Mouse (Mus musculus): Measurements from ENCODE around the gene Gabrb2. TPM values are rescaled to one million over a fixed set of nuclear protein-coding genes. Genes with fewer than 3 reads are reported as not detected.
A peak's percentile ranks its signal among the peaks of the same experiment; 100 is the strongest.

The Gabrb2 gene
- polyA plus RNA-seq, 1 experiment from 2014 or later: 7.8 TPM

- H3K27me3 ChIP-seq: no peaks in the 10 kb centered on the region
- H3K9me3 ChIP-seq (replicated peaks): no peaks in the 10 kb centered on the region
- no peaks in the 10 kb centered on the region for H3K4me1 ChIP-seq
- H3K36me3 ChIP-seq (ENCODE audit: poor library complexity, severe bottlenecking): no peaks in the 10 kb centered on the region
- H3K27ac ChIP-seq: no peak overlapping the region
- peak; percentile 63; the same call in 1 of the 2 replicates for ATAC-seq
- H3K4me2 ChIP-seq: no peak overlapping the region
- no peak overlapping the region for H3K9ac ChIP-seq
- WGBS: 69% methylated on average over 2 of the region's 2 CpGs
- H3K4me3 ChIP-seq: no peak overlapping the region
These were observed 123.3 kb downstream of the Gabrb2 start for GRCm38 (mm10) chr11:42542861-42543260.

DNA sequence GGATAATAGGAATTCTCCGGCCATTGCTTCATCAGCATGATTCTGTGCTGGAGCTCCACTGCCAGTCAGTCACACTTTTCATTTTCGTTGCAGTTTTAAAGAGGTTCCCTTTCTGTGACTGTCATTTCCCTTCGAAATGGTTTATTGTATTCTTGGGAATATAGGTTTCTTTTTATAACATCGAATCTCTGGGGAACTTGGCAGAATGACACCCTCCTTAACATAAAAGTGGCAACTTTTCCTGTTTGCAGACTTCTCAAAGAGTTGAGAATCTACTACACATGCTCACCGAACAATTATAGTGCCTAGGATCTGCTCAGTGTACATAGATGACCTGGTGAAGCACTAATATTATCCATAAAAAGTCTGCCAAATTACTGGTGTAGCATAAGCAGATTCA lies 146.5 kb downstream of the Gabrb2 start:
- no peaks in the 10 kb centered on the region for H3K4me1 ChIP-seq
- no peak overlapping the region for H3K4me3 ChIP-seq
- H3K27ac ChIP-seq: no peak overlapping the region
- no peaks in the 10 kb centered on the region for H3K27me3 ChIP-seq
- no peak overlapping the region for H3K4me2 ChIP-seq
- no peak overlapping the region for H3K9ac ChIP-seq
- no peaks in the 10 kb centered on the region for H3K36me3 ChIP-seq (ENCODE audit: poor library complexity, severe bottlenecking)
- no peak for ATAC-seq
- no peaks in the 10 kb centered on the region for H3K9me3 ChIP-seq (replicated peaks)
- WGBS: 78% methylated on average over 5 of the region's 5 CpGs

DNA sequence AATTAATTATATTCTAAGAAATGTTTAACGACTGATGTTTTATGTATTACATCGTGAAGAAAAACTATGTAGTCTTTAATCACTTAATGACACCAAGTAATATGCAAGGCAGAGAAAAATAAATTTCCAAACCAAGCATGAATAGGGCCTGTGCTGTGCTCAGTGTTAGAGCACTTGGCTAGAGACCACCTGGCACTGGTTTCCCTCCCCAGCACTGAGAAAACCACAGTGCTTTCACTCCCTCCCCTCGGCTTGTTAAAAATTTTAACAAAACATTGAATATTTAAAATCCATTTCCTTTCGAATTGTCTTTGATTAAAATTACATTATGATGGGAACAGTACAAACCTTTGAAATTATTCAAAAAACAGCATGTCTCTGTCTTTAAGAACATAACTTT lies 151.9 kb downstream of the Gabrb2 start:
- WGBS: 81% methylated on average over 4 of the region's 4 CpGs
- no peak overlapping the region for H3K4me2 ChIP-seq

DNA sequence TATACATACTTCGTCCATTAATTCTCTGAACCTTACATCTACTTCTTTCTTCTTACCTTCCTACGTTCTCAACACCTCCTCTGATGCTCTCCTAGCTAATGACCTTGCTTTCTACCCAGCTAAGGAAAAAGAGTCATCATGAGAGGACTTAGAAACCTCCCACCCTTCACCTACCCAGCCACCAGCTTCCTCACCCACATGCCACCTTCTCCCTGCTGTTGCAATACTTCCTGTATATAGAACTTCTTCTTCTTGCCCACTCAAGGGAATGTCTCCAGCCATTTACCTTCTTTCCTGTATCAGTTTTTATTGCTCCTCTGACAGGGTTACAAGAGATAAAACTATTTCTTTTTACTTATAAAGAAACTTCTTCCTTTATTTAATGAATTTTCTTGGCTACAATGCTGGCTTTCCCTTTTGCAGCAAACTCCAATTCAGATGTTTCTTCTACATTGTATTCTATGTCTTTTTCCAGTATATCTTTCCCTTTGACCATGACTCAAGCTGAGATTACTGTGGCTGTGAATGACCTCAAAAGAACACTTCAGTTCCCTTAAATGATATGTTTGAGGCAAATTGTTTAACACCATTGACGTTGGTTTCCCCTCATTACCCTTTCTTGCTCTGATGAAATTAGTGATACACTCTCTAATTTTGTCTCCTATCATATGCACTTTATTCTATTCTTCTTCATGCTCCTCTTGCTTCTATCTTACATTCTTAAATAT lies 155.8 kb downstream of the Gabrb2 start:
- 81% methylated on average over 3 of the region's 3 CpGs for WGBS
- no peaks in the 10 kb centered on the region for H3K36me3 ChIP-seq (ENCODE audit: poor library complexity, severe bottlenecking)
- no peak overlapping the region for H3K27ac ChIP-seq
- H3K9me3 ChIP-seq (replicated peaks): no peaks in the 10 kb centered on the region
- no peaks in the 10 kb centered on the region; the same call in 1 of the 2 replicates for H3K4me1 ChIP-seq
- H3K4me2 ChIP-seq: no peak overlapping the region
- H3K4me3 ChIP-seq: no peak overlapping the region
- H3K27me3 ChIP-seq: no peaks in the 10 kb centered on the region
- no peak for ATAC-seq
- H3K9ac ChIP-seq: no peak overlapping the region

More for the DNA sequence above, 151.9 kb downstream of the Gabrb2 start:
- H3K4me3 ChIP-seq: no peak overlapping the region
- H3K4me1 ChIP-seq: no peaks in the 10 kb centered on the region
- H3K27me3 ChIP-seq: no peaks in the 10 kb centered on the region
- no peak overlapping the region for H3K9ac ChIP-seq
- peak; percentile 53; the same call in 1 of the 2 replicates for ATAC-seq
- no peaks in the 10 kb centered on the region for H3K36me3 ChIP-seq (ENCODE audit: poor library complexity, severe bottlenecking)
- no peak overlapping the region for H3K27ac ChIP-seq
- no peaks in the 10 kb centered on the region for H3K9me3 ChIP-seq (replicated peaks)

DNA sequence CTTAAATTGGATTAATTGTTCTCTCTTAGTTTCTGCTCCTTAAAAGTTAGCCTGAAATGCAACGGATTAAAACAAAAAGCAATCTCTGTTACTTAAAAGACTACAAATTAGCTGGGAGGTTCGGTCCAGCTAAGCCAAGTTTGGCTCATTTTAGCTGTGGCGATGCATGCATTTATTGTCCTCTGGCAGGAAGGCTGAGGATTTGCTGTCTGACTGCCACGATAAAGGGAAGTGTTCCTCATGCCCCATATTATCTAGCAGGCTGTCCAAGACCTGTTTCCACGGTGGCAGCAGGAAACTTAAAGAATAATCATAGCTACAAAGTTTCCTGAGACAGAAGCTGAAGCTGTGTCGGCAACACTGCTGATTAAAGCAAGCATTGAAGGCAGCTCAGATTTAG lies 160.2 kb downstream of the Gabrb2 start:
- no peaks in the 10 kb centered on the region for H3K9me3 ChIP-seq (replicated peaks)
- no peak overlapping the region for H3K4me2 ChIP-seq
- H3K27me3 ChIP-seq: no peaks in the 10 kb centered on the region
- H3K36me3 ChIP-seq (ENCODE audit: poor library complexity, severe bottlenecking): no peaks in the 10 kb centered on the region
- no peak overlapping the region for H3K4me3 ChIP-seq
- H3K4me1 ChIP-seq: no peaks in the 10 kb centered on the region; the same call in 1 of the 2 replicates
- no peak overlapping the region for H3K9ac ChIP-seq
- no peak for ATAC-seq
- whole genome bisulfite sequencing: 36% methylated on average over 6 of the region's 6 CpGs
- H3K27ac ChIP-seq: no peak overlapping the region

- Histone ChIP-seq H3K4me2 (no peak overlapping the region), H3K9me3 (replicated peaks) (no peaks in the 10 kb centered on the region), H3K36me3 (ENCODE audit: poor library complexity, severe bottlenecking) (no peaks in the 10 kb centered on the region), H3K27me3 (no peaks in the 10 kb centered on the region), H3K4me1 (no peaks in the 10 kb centered on the region; the same call in 1 of the 2 replicates), H3K4me3 (no peak overlapping the region), H3K27ac (no peak overlapping the region), H3K9ac (no peak overlapping the region)
- ATAC-seq: no peak
- WGBS: 72% methylated on average over 4 of the region's 4 CpGs
These were observed 161.6 kb downstream of the Gabrb2 start for GRCm38 (mm10) chr11:42581123-42581522.

- ATAC-seq: no peak
- H3K4me1 ChIP-seq: no peaks in the 10 kb centered on the region; the same call in 1 of the 2 replicates
- H3K4me2 ChIP-seq: no peak overlapping the region
- H3K4me3 ChIP-seq: no peak overlapping the region
- H3K27ac ChIP-seq: no peak overlapping the region
- H3K27me3 ChIP-seq: no peaks in the 10 kb centered on the region
- H3K9me3 ChIP-seq (replicated peaks): no peaks in the 10 kb centered on the region
- no peaks in the 10 kb centered on the region for H3K36me3 ChIP-seq (ENCODE audit: poor library complexity, severe bottlenecking)
- H3K9ac ChIP-seq: no peak overlapping the region
These were observed 162.2 kb downstream of the Gabrb2 start for GRCm38 (mm10) chr11:42581753-42582152.

DNA sequence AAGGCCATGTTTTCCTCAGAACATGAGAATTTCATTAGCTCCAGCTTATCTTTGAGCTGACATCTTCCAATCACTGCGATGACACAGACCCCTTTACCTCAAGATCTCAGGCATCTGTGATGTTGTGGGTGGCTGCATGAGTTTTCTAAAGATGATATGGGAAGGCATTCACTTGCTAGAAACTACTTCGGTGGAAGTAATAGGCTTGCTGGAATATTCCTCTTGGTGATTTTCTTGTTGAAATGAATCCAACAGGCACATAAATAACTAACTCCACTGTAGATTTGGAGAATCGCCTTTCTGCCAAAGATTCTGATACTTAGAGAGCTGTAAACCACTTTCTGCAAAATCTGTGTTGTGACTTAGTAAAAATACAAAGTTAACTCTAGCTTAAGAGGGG lies 172.9 kb downstream of the Gabrb2 start:
- Histone ChIP-seq H3K4me2 (no peak overlapping the region), H3K9me3 (replicated peaks) (no peaks in the 10 kb centered on the region), H3K4me1 (no peaks in the 10 kb centered on the region), H3K36me3 (ENCODE audit: poor library complexity, severe bottlenecking) (no peaks in the 10 kb centered on the region), H3K4me3 (no peak overlapping the region), H3K27me3 (no peaks in the 10 kb centered on the region), H3K9ac (no peak overlapping the region), H3K27ac (no peak overlapping the region)
- 92% methylated on average over 3 of the region's 3 CpGs for WGBS
- no peak for ATAC-seq

- H3K4me3 ChIP-seq: no peak overlapping the region
- H3K27me3 ChIP-seq: no peaks in the 10 kb centered on the region
- no peak overlapping the region for H3K4me2 ChIP-seq
- no peak overlapping the region for H3K27ac ChIP-seq
- H3K36me3 ChIP-seq (ENCODE audit: poor library complexity, severe bottlenecking): no peaks in the 10 kb centered on the region
- no peak overlapping the region for H3K9ac ChIP-seq
- no peaks in the 10 kb centered on the region for H3K9me3 ChIP-seq (replicated peaks)
- 62% methylated on average over 1 of the region's 1 CpGs for WGBS
- ATAC-seq: no peak
- H3K4me1 ChIP-seq: no peaks in the 10 kb centered on the region
These were observed 186.7 kb downstream of the Gabrb2 start for GRCm38 (mm10) chr11:42606225-42606624.

DNA sequence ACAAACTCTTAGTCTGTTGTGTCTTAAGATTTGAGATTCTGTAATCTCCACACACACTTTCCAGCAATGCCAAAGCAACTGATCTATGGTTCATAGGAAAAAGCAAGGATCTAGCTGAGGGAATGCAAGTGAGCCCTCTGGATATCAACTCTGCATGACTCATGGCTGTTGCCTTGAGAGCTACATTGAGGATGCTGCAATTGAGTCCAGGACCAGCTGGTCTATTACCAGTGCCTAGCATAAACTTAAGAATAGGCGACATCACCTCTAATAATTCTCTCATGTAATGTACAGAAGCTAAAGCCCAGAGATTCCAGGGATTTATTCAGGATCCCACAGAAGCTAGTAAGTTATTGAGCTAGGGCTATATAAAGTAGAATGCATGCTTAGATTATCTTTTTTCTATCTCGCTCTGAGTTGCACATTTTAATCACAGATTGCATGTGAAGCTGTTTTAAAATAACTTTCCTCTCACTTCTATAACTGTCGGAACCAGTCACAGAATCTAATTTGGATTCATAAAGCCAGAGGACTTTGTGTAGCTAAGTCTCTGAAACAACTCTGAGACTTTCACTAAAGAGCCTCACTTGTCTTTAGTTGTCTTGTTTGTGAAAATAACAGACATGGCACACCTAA lies 189.7 kb downstream of the Gabrb2 start:
- H3K4me1 ChIP-seq: no peaks in the 10 kb centered on the region
- no peak for ATAC-seq
- 91% methylated on average over 3 of the region's 3 CpGs for WGBS
- H3K9ac ChIP-seq: no peak overlapping the region
- H3K4me3 ChIP-seq: no peak overlapping the region
- H3K9me3 ChIP-seq (replicated peaks): no peaks in the 10 kb centered on the region
- H3K27ac ChIP-seq: no peak overlapping the region
- H3K4me2 ChIP-seq: no peak overlapping the region
- H3K27me3 ChIP-seq: no peaks in the 10 kb centered on the region
- no peaks in the 10 kb centered on the region for H3K36me3 ChIP-seq (ENCODE audit: poor library complexity, severe bottlenecking)

- no peak overlapping the region for H3K4me3 ChIP-seq
- no peaks in the 10 kb centered on the region for H3K36me3 ChIP-seq (ENCODE audit: poor library complexity, severe bottlenecking)
- H3K9me3 ChIP-seq (replicated peaks): no peaks in the 10 kb centered on the region
- 68% methylated on average over 2 of the region's 2 CpGs for WGBS
- H3K4me2 ChIP-seq: no peak overlapping the region
- H3K27ac ChIP-seq: no peak overlapping the region
- ATAC-seq: no peak
- H3K9ac ChIP-seq: no peak overlapping the region
- no peaks in the 10 kb centered on the region for H3K27me3 ChIP-seq
- H3K4me1 ChIP-seq: no peaks in the 10 kb centered on the region
These were observed 198.6 kb downstream of the Gabrb2 start for GRCm38 (mm10) chr11:42618195-42618594.

GRCm38 (mm10) chr11:42621109-42621508 lies 201.6 kb downstream of the Gabrb2 start:
- no peak overlapping the region for H3K27ac ChIP-seq
- ATAC-seq: no peak
- no peaks in the 10 kb centered on the region for H3K9me3 ChIP-seq (replicated peaks)
- no peaks in the 10 kb centered on the region for H3K4me1 ChIP-seq
- 90% methylated on average over 4 of the region's 4 CpGs for WGBS
- H3K36me3 ChIP-seq (ENCODE audit: poor library complexity, severe bottlenecking): no peaks in the 10 kb centered on the region
- no peaks in the 10 kb centered on the region for H3K27me3 ChIP-seq
- H3K9ac ChIP-seq: no peak overlapping the region
- H3K4me3 ChIP-seq: no peak overlapping the region
- no peak overlapping the region for H3K4me2 ChIP-seq
